Mouse (Mus musculus): Measurements from ENCODE around the gene Tmem165.

DNA sequence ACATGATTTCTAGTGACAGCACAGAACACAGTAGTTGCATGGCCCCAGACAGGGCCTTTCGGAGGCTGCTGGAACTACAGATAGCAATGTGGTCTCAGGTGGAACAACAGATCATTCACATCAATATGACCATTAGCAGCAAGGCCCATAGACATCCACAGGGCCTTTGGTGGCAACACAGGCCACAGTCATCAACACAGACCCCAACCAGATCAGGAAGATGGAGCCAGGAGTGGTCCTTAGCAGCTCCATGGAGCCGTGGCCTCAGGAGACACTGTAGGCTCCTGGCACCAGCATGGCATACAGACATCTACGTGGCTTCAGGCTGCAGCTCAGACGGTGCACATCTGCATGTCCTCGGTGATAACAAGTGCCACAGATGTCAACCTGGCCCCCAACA, 20.8 kb upstream of the Tmem165 start:
- TF ChIP-seq CTCF (IDR thresholded peaks at IDR 0.05; ENCODE audit: insufficient read depth, low read length) = no peak
- TF ChIP-seq POLR2A (IDR thresholded peaks at IDR 0.05; ENCODE audit: borderline replicate concordance, extremely low read depth, low read depth, low read length) = no peak
